Mouse (Mus musculus) embryonic facial prominence, embryonic 11.5 days (tissue): ENCODE results near the gene Rnf167. TPM values are rescaled to one million over a fixed set of nuclear protein-coding genes. Genes with fewer than 3 reads are reported as not detected.

ENCODE experiments used
- ATAC-seq: fragments of 200-750 bp; cut with Nextera tagmentation; replicated peaks from 2 replicates; pipeline ENCODE4 v1.8.0; 2017; ENCODE audit warnings: low read depth; ENCODE audit not compliant: insufficient number of reproducible peaks, low FRiP score, low TSS enrichment
- DNase-seq: peaks from one replicate; pipeline ENCODE4 v3.0.0-alpha.2; 2015; ENCODE audit warnings: low spot score
- H3K27ac ChIP-seq: fragments of 300-500 bp; sonication (generic); replicated peaks from 2 replicates; pipeline ENCODE4 v1.5.1; 2014; ENCODE audit warnings: mild to moderate bottlenecking, low read depth, low read length, control low read depth
- H3K27me3 ChIP-seq: fragments of 300-500 bp; sonication (generic); 2 replicates; pipeline ENCODE4 v1.6.1; 2014; ENCODE audit warnings: mild to moderate bottlenecking, low read length, moderate library complexity, mixed read lengths; ENCODE audit not compliant: control insufficient read depth, insufficient read depth
- H3K36me3 ChIP-seq: fragments of 300-500 bp; sonication (generic); replicated peaks from 2 replicates; pipeline ENCODE4 v1.6.1; 2014; ENCODE audit warnings: low read depth, mild to moderate bottlenecking, low read length, moderate library complexity, mixed read lengths; ENCODE audit not compliant: control insufficient read depth, insufficient read depth
- H3K4me1 ChIP-seq: fragments of 300-500 bp; sonication (generic); 2 replicates; pipeline ENCODE4 v1.6.1; 2014; ENCODE audit warnings: low read length, mixed read lengths; ENCODE audit not compliant: control insufficient read depth, insufficient read depth
- H3K4me2 ChIP-seq: fragments of 300-500 bp; sonication (generic); 2 replicates; pipeline ENCODE4 v1.6.1; 2014; ENCODE audit warnings: low read depth, mild to moderate bottlenecking, control low read depth, low read length, moderate library complexity
- H3K4me3 ChIP-seq: fragments of 300-500 bp; sonication (generic); 2 replicates; pipeline ENCODE4 v1.5.1; 2014; ENCODE audit warnings: low read depth, low read length, control low read depth
- H3K9ac ChIP-seq: fragments of 300-500 bp; sonication (generic); replicated peaks from 2 replicates; pipeline ENCODE4 v1.6.1; 2014; ENCODE audit warnings: mild to moderate bottlenecking, control low read depth, low read length
- H3K9me3 ChIP-seq: fragments of 300-500 bp; sonication (generic); replicated peaks from 2 replicates; pipeline ENCODE4 v1.6.1; 2016; ENCODE audit warnings: mild to moderate bottlenecking, low read length, inconsistent platforms, mixed read lengths; ENCODE audit not compliant: control insufficient read depth
- WGBS: fragments of 180-500 bp; shearing (Covaris S2); extraction: QIAGEN DNeasy Blood & Tissue Kit; methylation state at CpG from one replicate; pipeline ENCODE4 v1.1.7; 2014; 5-methylcytosine and 5-hydroxymethylcytosine counted together
- polyA plus RNA-seq: library from polyadenylated mRNA; unstranded; fragments of >200 nt; fragmentation: Nextera tagmentation; extraction: Ambion mirVana; gene quantifications from 2 replicates; pipeline ENCODE4 v1.2.1, GENCODE M21; 2014

The Rnf167 gene
- polyA plus RNA-seq, 1 experiment from 2014 or later = 81.9 TPM

DNA sequence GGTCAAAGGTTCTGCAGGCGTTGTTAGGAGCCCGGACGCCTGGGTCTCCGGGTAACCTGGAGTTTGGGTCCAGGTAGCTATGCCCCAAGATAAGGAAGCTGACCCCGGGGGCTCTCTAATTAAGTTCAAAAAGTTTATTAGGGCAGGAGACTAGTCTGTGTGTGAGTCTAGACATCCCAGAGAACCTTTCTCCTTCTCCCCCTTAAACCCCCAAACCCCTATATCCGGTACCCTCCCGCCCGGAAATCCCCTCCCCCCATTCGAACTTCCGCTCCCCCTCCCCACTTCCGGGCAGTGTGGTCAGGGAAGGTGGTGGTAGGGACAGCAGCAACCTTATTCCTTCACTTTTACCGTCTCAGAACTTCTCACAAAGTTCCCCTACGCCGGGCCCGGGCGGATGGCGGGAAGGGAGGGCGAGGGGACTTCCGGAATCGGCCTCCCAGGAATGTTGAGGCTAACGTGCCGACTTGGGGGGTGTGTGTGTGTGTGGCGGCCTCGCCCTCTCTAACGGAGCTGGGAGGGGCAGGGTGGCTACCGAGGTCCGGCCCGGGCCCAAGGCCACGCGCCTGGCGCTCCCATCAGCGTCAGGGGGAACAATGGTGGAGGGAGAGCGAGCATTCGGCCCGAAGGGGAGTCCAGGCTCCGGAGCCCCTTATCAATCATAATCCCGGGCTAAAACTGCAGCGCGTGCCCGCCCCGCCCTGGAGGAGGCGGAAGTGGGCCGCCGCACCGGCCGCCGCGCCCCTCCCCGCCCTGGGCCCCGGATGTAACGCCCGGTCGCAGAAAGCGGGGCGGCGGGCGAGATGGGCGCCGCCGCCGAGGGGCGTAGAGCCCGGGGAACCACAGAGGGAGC lies 6.5 kb downstream of the Rnf167 start:
- Histone ChIP-seq H3K27ac (peak overlapping the region; percentile 97), H3K27me3 (no peaks in the 10 kb centered on the region), H3K36me3 (peaks cover 17% of the 10 kb centered on the region), H3K4me1 (peaks cover 9% of the 10 kb centered on the region), H3K9ac (peak overlapping the region; percentile 97), H3K9me3 (no peaks in the 10 kb centered on the region), H3K4me3 (peak overlapping the region; percentile 100), H3K4me2 (peak overlapping the region; percentile 95)
- under 1% methylated on average over 59 of the region's 63 CpGs for WGBS
- DNase-seq (peak; percentile 79), ATAC-seq (peak; percentile 26)

DNA sequence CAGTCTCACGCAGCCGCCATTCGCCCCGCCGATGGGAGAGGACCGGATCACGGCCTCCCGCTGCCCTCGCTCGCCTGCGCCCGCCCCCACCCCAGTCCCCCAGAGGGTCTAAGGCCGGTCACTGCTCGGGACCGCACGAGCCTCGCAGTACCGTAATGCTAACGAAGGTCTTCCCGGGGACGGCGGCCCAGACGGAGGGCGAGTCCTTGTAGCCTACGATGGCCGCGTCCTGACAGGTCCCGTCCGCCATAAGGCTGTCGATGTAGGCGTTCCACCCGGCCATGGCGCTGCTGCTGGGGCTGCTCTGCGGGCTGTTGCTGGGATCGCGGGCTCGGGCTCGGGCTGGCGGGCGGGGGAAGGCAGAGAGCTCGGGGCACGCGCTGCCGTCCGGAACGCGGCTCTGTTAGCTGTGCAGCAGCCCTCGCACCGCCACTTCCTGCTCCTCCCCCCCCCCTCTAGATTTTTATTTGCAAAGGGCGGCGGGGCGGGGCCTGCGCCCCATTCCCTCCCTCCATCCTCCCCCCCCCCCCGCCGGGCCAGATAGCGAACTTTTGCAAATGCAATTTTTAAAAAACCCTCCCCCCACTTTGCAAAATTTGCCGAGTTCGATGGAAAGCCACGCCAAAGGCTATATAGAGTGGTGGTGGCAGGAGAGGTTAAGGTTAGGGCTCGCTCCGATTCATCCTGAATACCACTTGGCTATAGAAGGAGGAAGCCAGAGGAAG lies 7.3 kb downstream of the Rnf167 start, which contains the start of gene Pfn1:
Pfn1 (minus strand) TSS at position 447 of the 725 bp plus-strand sequence.
- Histone ChIP-seq H3K9ac (peak within 1 kb of the TSS; percentile 97), H3K4me2 (peak within 1 kb of the TSS; percentile 95), H3K27me3 (no peaks in the 10 kb centered on the region), H3K27ac (peak within 1 kb of the TSS; percentile 97), H3K4me1 (peaks cover 9% of the 10 kb centered on the region), H3K4me3 (peak within 1 kb of the TSS; percentile 100), H3K36me3 (peaks cover 17% of the 10 kb centered on the region), H3K9me3 (no peaks in the 10 kb centered on the region)
- peak; percentile 26 for ATAC-seq
- WGBS = 0% methylated on average over 52 of the region's 61 CpGs
- peak; percentile 91 for DNase-seq

DNA sequence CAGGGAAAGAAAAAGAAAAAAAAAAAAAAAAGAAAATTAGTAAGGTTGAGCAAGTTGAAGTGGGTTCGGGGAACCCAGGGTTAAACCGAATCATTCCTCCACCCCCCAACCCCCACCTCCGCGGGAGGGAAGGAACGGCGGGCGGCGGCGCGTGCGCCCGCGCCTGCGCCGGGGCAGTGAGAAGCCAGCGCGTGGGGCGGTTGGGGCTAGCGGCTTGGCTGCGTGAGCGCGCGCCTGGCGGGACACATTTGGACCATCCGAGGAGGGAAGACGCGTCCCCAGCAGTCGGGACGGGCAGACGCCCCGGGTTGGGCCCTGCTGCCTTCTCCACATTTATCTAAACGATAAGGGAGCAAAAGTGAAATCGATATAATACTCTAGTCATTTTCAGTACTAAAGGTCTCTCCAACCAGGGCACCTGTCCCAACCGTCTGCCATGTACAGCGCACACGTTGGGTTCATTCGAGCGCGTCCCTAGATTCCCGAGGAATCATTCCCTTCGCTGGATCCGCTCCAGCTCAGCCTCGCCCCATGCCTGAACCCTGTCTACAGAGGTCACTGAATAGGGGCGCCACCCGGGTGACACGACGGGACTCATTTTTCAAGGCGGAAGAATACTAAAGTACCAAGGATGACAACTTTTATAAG lies 8.0 kb downstream of the Rnf167 start:
- WGBS = 0% methylated on average over 43 of the region's 48 CpGs

DNA sequence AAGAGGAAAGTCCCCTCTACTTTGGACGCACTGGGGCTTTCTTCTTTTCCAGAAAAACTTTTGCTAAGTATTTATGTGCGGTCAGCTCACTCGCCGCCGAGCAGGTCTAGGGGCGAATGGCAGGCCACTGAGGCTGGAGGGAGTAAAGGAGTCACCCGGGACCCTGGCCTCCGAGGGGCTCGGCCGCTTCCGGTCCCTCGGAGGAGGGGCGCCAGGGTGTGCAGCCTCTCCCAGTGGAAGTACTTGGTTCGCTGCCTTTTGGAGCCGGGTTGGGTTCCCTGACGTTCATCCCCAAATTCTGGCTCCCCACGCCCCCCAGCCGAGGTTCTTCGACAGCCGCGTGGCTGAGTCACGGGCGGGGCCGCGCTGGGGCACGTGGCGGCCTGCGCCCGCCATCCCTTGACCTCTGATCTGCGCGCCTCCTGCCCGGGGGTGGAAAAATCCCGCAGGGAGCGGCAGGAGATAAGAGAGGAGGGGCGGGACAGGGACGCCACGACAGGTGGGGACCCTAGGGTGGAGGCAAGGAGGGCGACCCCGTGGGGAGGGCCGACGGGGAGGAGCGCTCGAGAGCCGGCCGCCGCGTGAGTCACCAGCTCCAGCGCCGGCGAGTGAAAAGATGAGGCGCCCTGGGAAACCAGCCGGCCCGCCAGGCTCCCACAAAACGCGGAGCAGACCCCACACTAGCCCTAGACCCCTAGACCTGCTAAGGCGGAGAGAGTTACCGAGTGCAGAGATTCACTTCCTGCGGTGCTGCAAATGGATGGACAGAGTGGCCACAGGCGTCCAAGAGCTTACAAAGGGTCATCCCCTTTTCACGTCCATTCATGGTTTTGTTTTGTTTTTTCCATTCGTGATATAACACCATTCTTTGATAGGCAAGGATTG lies 8.8 kb downstream of the Rnf167 start:
- Histone ChIP-seq H3K27me3 (no peaks in the 10 kb centered on the region), H3K9me3 (no peaks in the 10 kb centered on the region), H3K4me3 (peak overlapping the region; percentile 100), H3K9ac (peak overlapping the region; percentile 97), H3K4me1 (peaks cover 9% of the 10 kb centered on the region), H3K36me3 (peaks cover 7% of the 10 kb centered on the region), H3K27ac (peak overlapping the region; percentile 97), H3K4me2 (peak overlapping the region; percentile 95)
- ATAC-seq (peak; percentile 20), DNase-seq (peak; percentile 69)
- under 1% methylated on average over 61 of the region's 61 CpGs for WGBS

More for the DNA sequence above, 8.0 kb downstream of the Rnf167 start:
- ATAC-seq (peak; percentile 37), DNase-seq (peak; percentile 89)
- Histone ChIP-seq H3K9me3 (no peaks in the 10 kb centered on the region), H3K4me2 (peak overlapping the region; percentile 95), H3K4me3 (peak overlapping the region; percentile 100), H3K9ac (peak overlapping the region; percentile 97), H3K4me1 (peaks cover 9% of the 10 kb centered on the region), H3K36me3 (peaks cover 13% of the 10 kb centered on the region), H3K27ac (peak overlapping the region; percentile 97), H3K27me3 (no peaks in the 10 kb centered on the region)

DNA sequence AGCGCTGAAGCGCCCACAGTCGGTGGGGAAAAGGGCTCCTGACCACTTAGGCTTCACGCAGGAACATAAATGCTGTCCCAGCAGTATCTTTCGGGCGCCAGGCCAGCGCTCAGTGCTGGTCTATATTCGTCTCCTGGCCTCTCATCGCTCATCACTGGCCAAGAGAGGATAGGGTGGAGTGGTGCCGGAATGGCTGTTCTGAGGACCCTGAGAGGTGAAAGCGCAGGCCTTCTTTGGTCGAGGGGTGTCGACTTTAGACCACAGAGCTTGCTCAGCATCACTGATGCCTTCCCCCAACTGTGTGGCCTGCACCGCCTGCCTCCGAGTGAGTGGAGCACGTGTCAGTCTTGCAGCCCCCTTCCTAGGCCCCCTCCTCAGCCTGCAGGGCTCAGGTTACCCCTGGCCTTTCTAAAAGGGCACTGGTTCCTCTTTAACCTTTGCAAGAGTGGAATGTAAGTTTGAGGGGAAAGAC lies 9.5 kb downstream of the Rnf167 start:
- H3K4me3 ChIP-seq = peak overlapping the region; percentile 100
- ATAC-seq (peak; percentile 31; the same call in 1 of the 2 replicates), DNase-seq (peak; percentile 80)
- peaks cover 9% of the 10 kb centered on the region for H3K4me1 ChIP-seq
- 4% methylated on average over 16 of the region's 16 CpGs for WGBS
- H3K9me3 ChIP-seq = no peaks in the 10 kb centered on the region
- H3K36me3 ChIP-seq = peaks cover under 1% of the 10 kb centered on the region; the same call in 1 of the 2 replicates
- peak overlapping the region; percentile 95 for H3K4me2 ChIP-seq
- H3K27me3 ChIP-seq = no peaks in the 10 kb centered on the region
- H3K27ac ChIP-seq = peak overlapping the region; percentile 97
- peak overlapping the region; percentile 97 for H3K9ac ChIP-seq

DNA sequence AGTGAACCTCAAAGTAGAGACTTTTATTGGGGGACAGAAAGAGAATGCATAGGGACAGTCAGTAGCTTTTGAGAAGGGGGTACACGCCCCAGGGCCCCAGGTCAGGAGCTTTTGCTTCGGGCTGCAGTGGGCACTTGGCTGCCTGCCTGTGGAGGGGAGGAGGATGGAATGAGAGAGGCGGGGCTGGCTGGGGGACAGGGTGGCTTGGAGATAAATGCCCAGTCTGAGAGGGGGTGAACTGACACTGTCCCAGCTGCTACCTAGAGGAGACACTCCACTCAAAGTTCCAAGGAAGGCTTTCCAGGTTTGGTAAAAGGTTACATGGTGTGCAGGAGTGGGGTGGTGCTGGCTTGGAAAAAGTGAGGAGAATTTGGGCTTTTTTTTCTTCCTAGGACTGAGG lies 9.9 kb downstream of the Rnf167 start, which contains the start of gene Eno3:
Eno3 (plus strand) TSS at position 239 of the 400 bp plus-strand sequence.
- Histone ChIP-seq H3K4me2 (peak within 1 kb of the TSS; percentile 95), H3K27ac (peak within 1 kb of the TSS; percentile 97), H3K36me3 (peaks cover under 1% of the 10 kb centered on the region), H3K4me1 (peaks cover 9% of the 10 kb centered on the region), H3K9ac (peak within 1 kb of the TSS; percentile 97), H3K27me3 (no peaks in the 10 kb centered on the region), H3K4me3 (peak within 1 kb of the TSS; percentile 100), H3K9me3 (no peaks in the 10 kb centered on the region)
- ATAC-seq = no peak
- WGBS = 4% methylated on average over 3 of the region's 3 CpGs
- DNase-seq = no peak

DNA sequence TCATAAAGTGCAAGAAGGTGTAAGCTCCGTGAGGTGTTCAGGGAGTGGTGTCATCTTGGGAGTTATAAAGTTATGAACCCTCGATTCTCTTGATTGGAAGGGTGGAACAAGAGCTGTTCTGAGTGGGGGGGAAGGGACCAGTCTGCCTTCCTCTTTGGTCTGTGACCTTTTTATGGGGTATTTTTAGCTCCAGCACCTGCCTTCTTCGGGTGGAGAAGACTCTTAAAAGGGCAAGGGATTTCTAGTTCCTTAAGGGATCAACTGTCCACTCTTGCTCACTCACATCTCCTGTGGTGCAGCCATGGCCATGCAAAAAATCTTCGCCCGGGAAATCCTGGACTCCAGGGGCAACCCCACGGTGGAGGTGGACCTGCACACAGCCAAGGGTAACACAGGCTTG lies 10.5 kb downstream of the Rnf167 start:
- H3K27me3 ChIP-seq = no peaks in the 10 kb centered on the region
- no peaks in the 10 kb centered on the region for H3K9me3 ChIP-seq
- 0 out of 2 replicates have a peak overlapping the region, but pooled peaks have one; percentile 7 for H3K9ac ChIP-seq
- peaks cover 9% of the 10 kb centered on the region for H3K4me1 ChIP-seq
- WGBS = 47% methylated on average over 6 of the region's 6 CpGs
- peak overlapping the region; percentile 95; the same call in 1 of the 2 replicates for H3K4me2 ChIP-seq
- peak overlapping the region; percentile 97; the same call in 1 of the 2 replicates for H3K27ac ChIP-seq
- DNase-seq (no peak), ATAC-seq (no peak)
- peaks cover 3% of the 10 kb centered on the region for H3K36me3 ChIP-seq
- no peak overlapping the region for H3K4me3 ChIP-seq
